Mouse (Mus musculus): Measurements from ENCODE around the gene Flt3l.
"Not testable (repeated sequence)": the region's sequence is repeated elsewhere in the genome, so short reads cannot be mapped to it uniquely, and the experiment has no call there.

Flt3l gene

DNA sequence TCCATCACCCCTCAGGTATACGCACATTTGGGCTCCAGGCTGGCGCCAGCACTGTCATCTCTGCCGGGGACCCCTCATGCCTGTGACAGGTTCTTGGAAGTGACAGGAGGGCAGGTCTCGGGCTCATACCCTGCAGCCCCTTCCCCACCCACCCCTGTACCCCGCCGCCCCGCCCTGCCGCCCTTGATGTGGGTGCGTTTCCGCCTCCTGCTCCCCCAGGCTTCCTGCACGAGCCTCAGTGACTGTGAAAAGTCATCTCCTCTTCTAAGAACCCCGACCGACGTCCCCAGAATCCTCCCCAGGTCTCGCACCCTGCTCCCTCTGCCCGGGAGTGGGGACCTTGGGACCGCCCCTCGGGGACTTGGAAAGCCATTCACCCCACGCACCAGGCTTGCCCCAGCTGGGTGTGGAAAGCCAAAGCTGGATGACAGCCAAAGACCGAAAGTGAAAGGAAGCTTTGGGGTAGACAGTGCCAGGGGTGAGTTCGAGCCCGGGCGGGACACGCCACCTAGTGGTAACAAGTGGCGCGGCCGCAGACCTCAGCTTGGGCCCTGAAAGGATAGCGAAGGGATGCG is at the start of gene Flt3l, which contains the start of gene Gm45713:
Gene Flt3l (minus strand): TSS at position 440 of the 575 bp plus-strand sequence.
Gene Gm45713 (minus strand): TSS at position 239 of the 575 bp plus-strand sequence.
- peak; percentile 95 for DNase-seq

DNA sequence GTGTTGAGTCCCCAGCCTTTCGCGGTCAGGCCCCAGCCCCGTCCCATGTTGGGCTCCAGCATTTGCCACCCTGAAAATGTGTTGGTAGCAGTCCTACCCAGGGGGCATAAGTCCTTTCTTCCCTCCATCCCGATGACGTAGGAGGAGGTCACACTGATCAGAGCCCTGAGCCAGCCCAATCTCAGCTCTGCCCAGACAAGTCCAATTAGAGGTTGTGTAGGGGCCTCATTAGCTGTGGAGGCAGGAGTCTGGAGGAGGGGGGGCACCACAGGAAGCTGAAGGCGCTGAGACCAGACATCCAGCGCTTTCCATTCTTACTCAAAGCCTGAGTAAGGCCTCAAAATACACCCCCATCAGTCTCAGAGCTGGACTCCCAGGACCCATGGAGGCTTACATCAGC is 49.7 kb upstream of the Flt3l start:
- peak; percentile 77 for DNase-seq

DNA sequence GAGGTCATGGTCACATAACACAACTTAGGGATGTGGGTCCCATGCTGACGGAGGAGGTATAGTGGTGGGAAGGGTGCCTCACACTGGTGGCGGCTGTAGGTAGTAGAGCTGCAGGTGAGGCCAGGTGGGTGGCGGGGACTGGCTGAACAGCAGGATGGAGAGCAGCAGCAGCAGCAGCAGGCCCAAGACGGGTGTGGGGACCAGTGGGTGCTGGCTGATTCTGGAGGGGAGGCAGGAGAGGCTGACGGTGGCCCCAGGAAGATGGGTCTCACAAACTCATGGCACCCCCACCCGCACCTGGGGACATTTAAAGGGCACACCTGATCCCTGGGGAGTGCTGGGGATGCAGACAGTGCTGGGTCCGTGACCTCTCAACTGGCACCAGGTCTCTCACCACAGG is 47.4 kb upstream of the Flt3l start:
- DNase-seq: no peak

GRCm38 (mm10) chr7:45182606-45183005 is 46.4 kb upstream of the Flt3l start:
- no peak for DNase-seq

- DNase-seq: peak; percentile 95
Measured at GRCm38 (mm10) chr7:45182199-45182601, 46.0 kb upstream of the Flt3l start.

- DNase-seq: peak; percentile 81
Measured at GRCm38 (mm10) chr7:45181540-45181939, 45.3 kb upstream of the Flt3l start.

DNA sequence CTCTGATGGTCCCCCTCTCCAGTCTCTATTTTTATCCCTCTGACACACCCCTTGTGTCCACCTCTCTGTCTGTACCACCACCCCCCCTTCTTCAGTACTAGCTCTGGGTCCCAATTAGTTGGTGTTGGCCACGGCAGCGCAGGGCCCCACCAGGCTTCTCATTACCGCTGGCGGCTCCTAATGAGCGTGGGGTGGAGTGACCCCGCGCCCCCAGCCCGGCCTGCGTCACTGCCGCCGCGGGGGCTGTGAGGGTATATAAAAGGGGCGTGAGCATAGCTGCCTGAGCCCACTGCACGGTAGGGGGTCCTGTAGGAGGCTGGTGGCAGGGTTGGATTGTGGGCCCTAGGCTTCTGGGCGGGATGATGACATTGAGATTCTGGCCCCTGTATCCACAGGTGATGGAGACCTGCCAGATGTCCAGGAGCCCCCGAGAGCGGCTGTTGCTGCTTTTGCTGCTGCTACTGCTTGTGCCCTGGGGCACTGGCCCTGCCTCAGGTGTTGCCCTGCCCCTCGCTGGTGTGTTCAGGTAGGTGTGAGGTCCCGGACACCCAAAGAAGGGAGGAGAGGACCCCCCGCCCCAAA is 44.8 kb upstream of the Flt3l start, which contains the start of gene Pth2:
Gene Pth2 (plus strand): TSS at position 100 of the 582 bp plus-strand sequence.
- DNase-seq: peak; percentile 83

- no peak for DNase-seq
Measured at GRCm38 (mm10) chr7:45179469-45179868, 43.2 kb upstream of the Flt3l start, which contains the start of gene Gfy. Gene Gfy, minus strand, starts transcription at chr7:45179569.

DNA sequence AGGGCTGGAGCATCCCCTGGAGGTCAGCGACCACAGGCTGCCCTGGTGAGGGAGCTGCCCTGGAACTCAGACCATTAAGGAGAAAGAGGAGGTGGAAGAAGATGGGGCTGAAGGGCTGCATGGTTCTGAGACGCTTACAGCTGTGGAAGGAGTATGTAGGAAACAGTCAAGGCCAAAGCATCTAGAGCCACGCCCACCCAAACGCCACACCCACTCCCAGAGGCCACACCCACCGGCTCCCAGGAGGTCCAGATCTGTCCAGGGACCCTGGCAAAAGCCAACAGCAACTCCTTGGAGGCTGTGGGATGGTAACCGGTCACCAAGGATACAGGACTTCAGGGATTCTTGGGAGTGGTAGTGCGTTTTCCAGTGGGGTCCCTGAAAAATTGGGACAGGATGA is 42.3 kb upstream of the Flt3l start:
- no peak for DNase-seq

DNA sequence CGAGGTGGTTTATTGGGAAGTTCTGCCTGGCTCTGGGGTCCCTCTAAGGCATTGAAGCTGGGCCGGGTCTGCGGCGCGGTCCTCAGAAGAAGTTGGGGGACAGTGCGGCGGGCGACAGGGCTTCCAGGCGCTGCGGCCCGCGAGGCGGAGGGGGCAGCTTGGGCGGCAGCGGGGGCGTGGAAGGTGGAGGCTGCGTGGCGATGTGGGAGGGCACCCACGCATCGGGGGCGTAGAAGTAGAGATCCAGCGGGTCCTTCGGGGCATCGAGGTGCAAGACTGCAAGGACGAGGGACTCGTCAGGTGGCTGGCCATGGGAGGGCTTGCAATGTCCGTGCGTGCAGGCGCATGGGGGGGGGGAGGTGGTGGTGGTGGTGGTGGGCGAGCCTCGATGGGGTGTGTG is 40.1 kb upstream of the Flt3l start:
- no peak for DNase-seq

GRCm38 (mm10) chr7:45175929-45176328 is 39.7 kb upstream of the Flt3l start:
- no peak for DNase-seq

DNA sequence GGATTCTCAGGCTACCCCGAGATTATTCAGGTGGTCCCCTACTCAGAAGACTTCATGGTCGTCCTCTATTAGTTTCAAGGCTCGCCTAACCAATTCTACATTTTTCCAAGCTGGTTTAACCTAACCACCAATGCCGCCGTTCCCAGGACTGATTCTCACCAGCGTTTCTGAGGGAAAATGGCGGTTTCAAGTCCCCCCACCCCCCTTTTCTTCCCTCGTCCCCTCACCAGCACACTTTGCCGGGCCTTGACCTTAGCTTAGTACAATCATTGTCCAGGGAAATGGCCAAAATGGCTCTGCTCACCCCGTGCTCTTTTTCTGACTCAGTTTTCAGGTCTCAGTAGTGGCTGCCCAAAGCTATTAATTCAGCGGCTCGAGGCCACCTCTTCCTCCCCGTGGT is 39.2 kb upstream of the Flt3l start:
- no peak for DNase-seq

DNA sequence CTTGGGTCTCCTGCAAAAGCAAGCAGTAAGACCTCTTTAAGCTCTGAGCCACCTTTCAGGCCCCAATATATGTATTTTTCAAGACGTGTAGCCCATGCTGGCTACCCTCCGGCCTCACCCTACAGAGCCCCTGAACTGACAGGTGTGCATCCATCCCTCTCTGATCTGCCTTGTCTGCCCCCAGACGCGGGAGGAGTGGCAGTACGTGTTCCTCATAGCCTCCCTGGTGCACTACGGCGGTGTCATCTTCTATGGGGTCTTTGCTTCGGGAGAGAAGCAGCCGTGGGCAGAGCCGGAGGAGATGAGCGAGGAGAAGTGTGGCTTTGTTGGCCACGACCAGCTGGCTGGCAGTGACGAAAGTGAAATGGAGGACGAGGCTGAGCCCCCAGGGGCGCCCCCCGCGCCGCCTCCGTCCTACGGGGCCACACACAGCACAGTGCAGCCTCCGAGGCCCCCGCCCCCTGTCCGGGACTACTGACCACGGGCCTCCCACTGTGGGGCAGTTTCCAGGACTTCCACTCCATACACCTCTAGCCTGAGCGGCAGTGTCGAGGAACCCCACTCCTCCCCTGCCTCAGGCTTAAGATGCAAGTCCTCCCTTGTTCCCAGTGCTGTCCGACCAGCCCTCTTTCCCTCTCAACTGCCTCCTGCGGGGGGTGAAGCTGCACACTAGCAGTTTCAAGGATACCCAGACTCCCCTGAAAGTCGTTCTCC is 38.5 kb upstream of the Flt3l start:
- DNase-seq: peak; percentile 67

GRCm38 (mm10) chr7:45173772-45174171 is 37.5 kb upstream of the Flt3l start:
- not testable (repeated sequence) for DNase-seq

DNA sequence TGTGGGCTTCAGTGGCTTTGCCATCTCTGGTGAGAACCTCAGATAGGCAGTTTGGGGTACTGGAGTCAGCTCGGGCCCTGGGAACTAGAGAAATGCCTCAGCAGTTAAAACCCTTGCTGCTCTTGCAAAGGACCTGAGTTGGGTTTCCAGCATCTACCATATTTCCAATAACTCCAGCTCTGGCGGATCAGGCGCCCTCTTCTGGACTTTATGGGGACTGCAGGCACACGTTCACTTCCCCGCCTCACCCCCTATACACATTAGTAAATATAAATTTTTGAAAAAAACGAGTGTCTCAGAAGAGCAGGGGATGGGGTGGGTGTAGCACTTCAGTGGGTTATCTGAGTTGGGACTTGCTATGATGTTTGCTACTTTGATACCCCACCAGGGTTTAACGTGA is 36.7 kb upstream of the Flt3l start:
- DNase-seq: no peak

- DNase-seq: no peak
Measured at GRCm38 (mm10) chr7:45169495-45169894, 33.3 kb upstream of the Flt3l start.

DNA sequence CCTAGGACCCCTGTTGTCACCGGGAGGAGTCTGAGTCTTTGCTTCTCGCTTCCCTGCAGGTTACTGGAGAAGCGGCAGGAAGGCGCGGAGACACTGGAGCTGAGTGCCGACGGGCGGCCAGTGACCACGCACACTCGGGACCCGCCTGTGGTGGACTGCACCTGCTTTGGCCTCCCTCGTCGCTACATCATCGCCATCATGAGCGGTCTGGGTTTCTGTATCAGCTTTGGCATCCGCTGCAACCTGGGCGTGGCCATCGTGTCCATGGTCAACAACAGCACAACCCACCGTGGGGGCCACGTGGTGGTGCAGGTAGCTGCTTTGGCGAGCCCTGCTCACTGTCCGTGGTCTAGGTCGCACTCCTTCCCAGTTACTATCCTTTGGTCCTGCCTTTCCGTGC is 32.4 kb upstream of the Flt3l start:
- no peak for DNase-seq

GRCm38 (mm10) chr7:45167761-45168445 is 31.7 kb upstream of the Flt3l start:
- peak; percentile 64 for DNase-seq

GRCm38 (mm10) chr7:45166950-45167401 is 30.7 kb upstream of the Flt3l start:
- DNase-seq: no peak

- no peak for DNase-seq
Measured at GRCm38 (mm10) chr7:45165701-45166100, 29.5 kb upstream of the Flt3l start.

DNA sequence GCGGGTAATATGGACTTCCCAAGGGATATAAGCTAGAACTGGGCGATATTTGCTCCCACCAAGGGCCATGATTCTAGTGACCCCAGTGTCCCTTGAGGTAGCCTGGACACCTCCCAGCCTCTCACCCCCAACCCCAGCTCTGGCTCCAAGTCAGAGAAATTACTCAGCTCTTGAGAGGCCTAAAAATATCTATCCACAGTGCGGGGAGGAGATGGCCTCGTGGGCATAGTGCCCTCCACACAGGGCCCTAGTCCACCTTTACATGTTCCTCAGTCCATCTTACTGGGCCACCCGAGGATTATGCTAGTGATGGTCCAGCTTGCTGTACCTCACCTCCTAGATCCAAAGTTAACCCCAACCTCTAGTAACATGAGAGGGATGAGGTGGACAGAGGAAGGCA is 28.6 kb upstream of the Flt3l start:
- no peak for DNase-seq

DNA sequence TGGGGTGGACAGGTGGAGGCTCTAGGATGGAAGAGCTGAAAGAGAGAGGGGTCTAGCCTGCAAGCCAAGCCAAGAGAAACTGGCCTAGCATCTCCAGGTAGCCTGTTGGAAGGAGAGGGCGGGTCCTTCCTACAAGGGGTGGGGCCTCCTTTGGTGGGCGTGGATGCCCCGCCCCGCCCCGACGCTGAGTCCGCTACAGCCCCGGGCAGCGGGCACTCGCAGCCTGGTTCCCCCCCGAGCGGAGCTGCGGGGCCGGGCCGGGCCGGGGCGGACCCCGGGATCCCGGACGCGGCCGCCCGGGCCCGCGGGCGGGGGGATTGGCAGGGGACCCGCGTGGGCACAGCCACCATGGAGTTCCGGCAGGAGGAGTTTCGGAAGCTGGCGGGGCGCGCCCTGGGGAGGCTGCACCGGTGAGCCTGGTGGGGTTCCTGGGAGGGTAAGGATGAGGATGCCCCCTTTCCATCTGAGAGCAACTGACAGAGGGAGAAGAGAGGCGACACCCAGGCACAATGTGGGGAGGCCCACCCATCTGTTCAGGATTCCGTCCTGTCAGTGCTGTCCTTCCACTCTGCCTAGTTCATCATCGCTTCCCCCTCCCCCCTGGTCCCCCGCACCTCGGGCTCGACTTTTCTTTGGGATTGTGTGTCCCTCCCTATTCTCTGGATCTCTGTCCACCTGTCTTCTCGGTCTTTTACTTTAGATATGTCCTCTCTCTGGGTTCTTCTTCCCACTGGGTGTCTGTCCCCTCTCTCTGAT is 27.7 kb upstream of the Flt3l start, which contains the start of gene Slc17a7:
Gene Slc17a7 (plus strand): TSS at position 215 of the 756 bp plus-strand sequence.
- DNase-seq: peak; percentile 63

All from retina, postnatal 1 day (tissue).